ENCODE assay signal across 8 mouse cellular contexts in the genomic region with DNA sequence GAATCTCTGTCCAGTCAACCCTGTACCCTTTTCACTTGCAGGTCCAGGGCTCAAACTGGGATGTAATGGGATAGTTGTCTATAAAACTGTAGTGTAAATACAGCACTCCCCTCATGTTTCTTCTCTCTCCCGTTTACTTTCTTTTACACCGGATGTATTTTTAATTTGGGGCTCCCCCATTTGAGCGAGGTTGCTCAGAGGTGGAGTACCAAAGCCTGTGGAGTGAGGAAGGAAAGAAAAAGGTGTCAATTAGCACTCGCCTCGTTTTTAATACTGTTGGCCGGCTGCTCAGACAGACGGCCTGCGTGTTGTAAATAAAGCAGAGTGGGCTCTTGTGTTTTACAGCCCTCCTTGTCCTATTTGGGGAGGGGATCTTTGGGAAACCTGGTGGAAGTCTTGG. TPM values are rescaled to one million over a fixed set of nuclear protein-coding genes. Genes with fewer than 3 reads are reported as not detected.
DNase-seq lines count a peak whose midpoint lies in the region; ATAC-seq lines count a peak whose summit lies in the region.

No protein-coding gene starts in this region.

- ATAC-seq in heart, embryonic 11.5 days (replicated peaks; ENCODE audit: insufficient number of reproducible peaks, low FRiP score, low TSS enrichment) = no peak
- no peak for ATAC-seq in forebrain, embryonic 14.5 days
- ATAC-seq in liver, embryonic 15.5 days (ENCODE audit: insufficient read depth) = no peak

- no peaks in the 10 kb centered on the region for H3K27me3 ChIP-seq in heart, embryonic 11.5 days (ENCODE audit: control insufficient read depth, insufficient read depth, low read length)
- no peaks in the 10 kb centered on the region for H3K27me3 ChIP-seq in forebrain, embryonic 14.5 days (replicated peaks; ENCODE audit: control insufficient read depth, insufficient read depth, low read length)
- H3K27me3 ChIP-seq in liver, embryonic 15.5 days = no peaks in the 10 kb centered on the region

- H3K4me1 ChIP-seq in heart, embryonic 11.5 days (ENCODE audit: control insufficient read depth, insufficient read depth, low read length) = peaks cover 26% of the 10 kb centered on the region
- peaks cover 31% of the 10 kb centered on the region for H3K4me1 ChIP-seq in forebrain, embryonic 14.5 days (ENCODE audit: control insufficient read depth, insufficient read depth, low read length)
- peaks cover 60% of the 10 kb centered on the region for H3K4me1 ChIP-seq in liver, embryonic 15.5 days (replicated peaks)

- peak overlapping the region; percentile 77; the same call in 1 of the 2 replicates for H3K4me3 ChIP-seq in heart, embryonic 11.5 days (ENCODE audit: low read depth, low read length)
- H3K4me3 ChIP-seq in forebrain, embryonic 14.5 days (ENCODE audit: low read depth, low read length) = 0 out of 2 replicates have a peak overlapping the region, but pooled peaks have one; percentile 66
- H3K4me3 ChIP-seq in liver, embryonic 15.5 days (replicated peaks) = peak overlapping the region; percentile 73; the same call in 1 of the 2 replicates

- peak overlapping the region; percentile 91 for H3K27ac ChIP-seq in heart, embryonic 11.5 days (ENCODE audit: low read depth, low read length)
- no peak overlapping the region for H3K27ac ChIP-seq in forebrain, embryonic 14.5 days (ENCODE audit: low read depth, low read length)
- H3K27ac ChIP-seq in liver, embryonic 15.5 days (replicated peaks) = peak overlapping the region; percentile 45

- H3K9me3 ChIP-seq in heart, embryonic 11.5 days (replicated peaks; ENCODE audit: control insufficient read depth, low read length) = no peaks in the 10 kb centered on the region
- H3K9me3 ChIP-seq in forebrain, embryonic 14.5 days (replicated peaks; ENCODE audit: control insufficient read depth, low read length) = no peaks in the 10 kb centered on the region
- H3K9me3 ChIP-seq in liver, embryonic 15.5 days (replicated peaks) = no peaks in the 10 kb centered on the region

- DNase-seq in heart, postnatal 4 days = no peak
- peak; percentile 49 for DNase-seq in CD4-positive helper T cell, adult 2 months (ENCODE audit: low read depth, low spot score)
- DNase-seq in forebrain, embryonic 14.5 days (ENCODE audit: low spot score) = no peak
- DNase-seq in frontal cortex, adult 2 months (ENCODE audit: extremely low spot score in 1 of 2, low spot score in 1 of 2) = no peak
- no peak for DNase-seq in gastrocnemius, postnatal 25 days
- no peak for DNase-seq in urinary bladder, postnatal 10 days (ENCODE audit: low spot score)

- H3K9ac ChIP-seq in heart, embryonic 11.5 days (ENCODE audit: low read depth, low read length) = no peak overlapping the region
- H3K9ac ChIP-seq in forebrain, embryonic 14.5 days (ENCODE audit: low read length) = no peak overlapping the region
- H3K9ac ChIP-seq in liver, embryonic 15.5 days = 0 out of 2 replicates have a peak overlapping the region, but pooled peaks have one; percentile 1

- WGBS in heart, embryonic 11.5 days (ENCODE audit: insufficient replicate concordance) = 87% methylated on average over 8 of the region's 8 CpGs
- WGBS in forebrain, embryonic 14.5 days = 78% methylated on average over 8 of the region's 8 CpGs
- 75% methylated on average over 8 of the region's 8 CpGs for WGBS in liver, embryonic 15.5 days (ENCODE audit: insufficient replicate concordance)

- H3K4me2 ChIP-seq in heart, embryonic 11.5 days = peak overlapping the region; percentile 80; the same call in 1 of the 2 replicates
- H3K4me2 ChIP-seq in forebrain, embryonic 14.5 days (ENCODE audit: low read length) = no peak overlapping the region
- H3K4me2 ChIP-seq in liver, embryonic 15.5 days = peak overlapping the region; percentile 100; the same call in 1 of the 2 replicates

- peaks cover 16% of the 10 kb centered on the region for H3K36me3 ChIP-seq in heart, embryonic 11.5 days (ENCODE audit: control insufficient read depth, insufficient read depth, low read length)
- peaks cover 31% of the 10 kb centered on the region for H3K36me3 ChIP-seq in forebrain, embryonic 14.5 days (ENCODE audit: control insufficient read depth, insufficient read depth, low read length)
- peaks cover 32% of the 10 kb centered on the region for H3K36me3 ChIP-seq in liver, embryonic 15.5 days (replicated peaks)

RNA-seq across cellular contexts. Expression of gene Dvl2, which starts 0.7 kb away (rescaled TPM):
- polyA plus RNA-seq in heart, embryonic 11.5 days (2014; fragmentation: Nextera tagmentation; extraction: Ambion mirVana) = 18.6 and 18.9 TPM in 2 replicates
- 10 to 100 TPM; 13.1 to 14.0 TPM for total RNA-seq in heart, postnatal 4 days (2021)
- polyA plus RNA-seq in forebrain, embryonic 14.5 days (2014; fragmentation: Nextera tagmentation; extraction: Ambion mirVana) = 19.7 and 25.7 TPM in 2 replicates
- polyA plus RNA-seq in liver, embryonic 15.5 days (2015; fragmentation: Nextera tagmentation; extraction: Ambion mirVana) = 5.3 and 5.5 TPM in 2 replicates
- 34.9 and 35.3 TPM in 2 replicates for polyA plus RNA-seq in frontal cortex, adult 2 months (2012; rRNA removed)
- total RNA-seq in gastrocnemius, postnatal 25 days (2021) = 1 to 10 TPM; 3.7 to 4.1 TPM

RNA-seq across cellular contexts. Expression of gene Phf23, which starts 4.1 kb away (rescaled TPM):
- polyA plus RNA-seq in heart, embryonic 11.5 days (2014; fragmentation: Nextera tagmentation; extraction: Ambion mirVana) = 27.3 and 29.9 TPM in 2 replicates
- total RNA-seq in heart, postnatal 4 days (2021) = 10 to 100 TPM; 25.0 to 30.3 TPM
- 49.4 and 49.6 TPM in 2 replicates for polyA plus RNA-seq in forebrain, embryonic 14.5 days (2014; fragmentation: Nextera tagmentation; extraction: Ambion mirVana)
- 23.1 and 24.0 TPM in 2 replicates for polyA plus RNA-seq in liver, embryonic 15.5 days (2015; fragmentation: Nextera tagmentation; extraction: Ambion mirVana)
- polyA plus RNA-seq in frontal cortex, adult 2 months (2012; rRNA removed) = 38.9 and 42.2 TPM in 2 replicates
- total RNA-seq in gastrocnemius, postnatal 25 days (2021) = 10 to 100 TPM; 15.0 to 16.1 TPM

RNA-seq across cellular contexts. Expression of gene Gabarap, which starts 8.7 kb away (rescaled TPM):
- polyA plus RNA-seq in heart, embryonic 11.5 days (2014; fragmentation: Nextera tagmentation; extraction: Ambion mirVana) = 481 and 489 TPM in 2 replicates
- 100 to 1,000 TPM; 271 TPM for total RNA-seq in heart, postnatal 4 days (2021)
- polyA plus RNA-seq in forebrain, embryonic 14.5 days (2014; fragmentation: Nextera tagmentation; extraction: Ambion mirVana) = 701 and 779 TPM in 2 replicates
- 252 and 262 TPM in 2 replicates for polyA plus RNA-seq in liver, embryonic 15.5 days (2015; fragmentation: Nextera tagmentation; extraction: Ambion mirVana)
- 291 and 371 TPM in 2 replicates for polyA plus RNA-seq in frontal cortex, adult 2 months (2012; rRNA removed)
- 100 to 1,000 TPM; 148 to 170 TPM for total RNA-seq in gastrocnemius, postnatal 25 days (2021)

RNA-seq across cellular contexts. Expression of gene Acadvl, which starts 15.5 kb away (rescaled TPM):
- 94.1 and 111 TPM in 2 replicates for polyA plus RNA-seq in heart, embryonic 11.5 days (2014; fragmentation: Nextera tagmentation; extraction: Ambion mirVana)
- total RNA-seq in heart, postnatal 4 days (2021) = 100 to 1,000 TPM; 862 to 957 TPM
- 53.3 and 58.4 TPM in 2 replicates for polyA plus RNA-seq in forebrain, embryonic 14.5 days (2014; fragmentation: Nextera tagmentation; extraction: Ambion mirVana)
- 111 and 124 TPM in 2 replicates for polyA plus RNA-seq in liver, embryonic 15.5 days (2015; fragmentation: Nextera tagmentation; extraction: Ambion mirVana)
- polyA plus RNA-seq in frontal cortex, adult 2 months (2012; rRNA removed) = 69.8 and 74.0 TPM in 2 replicates
- 100 to 1,000 TPM; 342 to 380 TPM for total RNA-seq in gastrocnemius, postnatal 25 days (2021)

RNA-seq across cellular contexts. Expression of gene Dlg4, which starts 17.1 kb away (rescaled TPM):
- polyA plus RNA-seq in heart, embryonic 11.5 days (2014; fragmentation: Nextera tagmentation; extraction: Ambion mirVana) = 10.2 and 10.4 TPM in 2 replicates
- 10 to 100 TPM; 13.2 to 15.5 TPM for total RNA-seq in heart, postnatal 4 days (2021)
- polyA plus RNA-seq in forebrain, embryonic 14.5 days (2014; fragmentation: Nextera tagmentation; extraction: Ambion mirVana) = 19.3 and 21.0 TPM in 2 replicates
- polyA plus RNA-seq in liver, embryonic 15.5 days (2015; fragmentation: Nextera tagmentation; extraction: Ambion mirVana) = 0.63 and 0.93 TPM in 2 replicates
- polyA plus RNA-seq in frontal cortex, adult 2 months (2012; rRNA removed) = 697 and 762 TPM in 2 replicates
- 1 to 10 TPM; 5.6 to 6.9 TPM for total RNA-seq in gastrocnemius, postnatal 25 days (2021)
